Mouse (Mus musculus) intestine, postnatal 0 days (tissue): Measurements from ENCODE around the gene Iqck. TPM values are rescaled to one million over a fixed set of nuclear protein-coding genes. Genes with fewer than 3 reads are reported as not detected.

Source experiments
- ATAC-seq: fragments of 200-750 bp; cut with Nextera tagmentation; 2 replicates; pipeline ENCODE4 v1.8.0; 2017; ENCODE audit warnings: mild to moderate bottlenecking, moderate TSS enrichment, moderate library complexity
- H3K27ac ChIP-seq: fragments of 300-500 bp; sonication (generic); 2 replicates; pipeline ENCODE4 v1.5.1; 2014; ENCODE audit warnings: mild to moderate bottlenecking, low read depth, low read length, moderate library complexity
- H3K27me3 ChIP-seq: fragments of 300-500 bp; sonication (generic); replicated peaks from 2 replicates; pipeline ENCODE4 v1.6.1; 2014; ENCODE audit warnings: low read length, mixed read lengths; ENCODE audit not compliant: control insufficient read depth, insufficient read depth
- H3K36me3 ChIP-seq: fragments of 300-500 bp; sonication (generic); 2 replicates; pipeline ENCODE4 v1.6.1; 2014; ENCODE audit warnings: mild to moderate bottlenecking, moderate library complexity; ENCODE audit not compliant: control insufficient read depth, insufficient read depth
- H3K4me1 ChIP-seq: fragments of 300-500 bp; sonication (generic); replicated peaks from 2 replicates; pipeline ENCODE4 v1.6.1; 2014; ENCODE audit warnings: antibody characterized with exemption, low read length, mixed read lengths; ENCODE audit not compliant: control insufficient read depth, insufficient read depth
- H3K4me2 ChIP-seq: fragments of 300-500 bp; sonication (generic); replicated peaks from 2 replicates; pipeline ENCODE4 v1.6.1; 2014; ENCODE audit warnings: low read depth, mild to moderate bottlenecking, moderate library complexity
- H3K4me3 ChIP-seq: fragments of 300-500 bp; sonication (generic); 2 replicates; pipeline ENCODE4 v1.5.1; 2014; ENCODE audit warnings: low read depth, low read length
- H3K9ac ChIP-seq: fragments of 300-500 bp; sonication (generic); 2 replicates; pipeline ENCODE4 v1.6.1; 2014; ENCODE audit warnings: mild to moderate bottlenecking, low read depth, low read length
- H3K9me3 ChIP-seq: fragments of 300-500 bp; sonication (generic); 2 replicates; pipeline ENCODE4 v1.6.1; 2016; ENCODE audit warnings: mixed run types; ENCODE audit not compliant: control insufficient read depth
- CTCF ChIP-seq: sonication (generic); IDR thresholded peaks from 2 replicates; pipeline ENCODE4 v1.5.1; 2016; ENCODE audit warnings: low read depth, mild to moderate bottlenecking, control low read depth, antibody characterized with exemption, moderate library complexity
- WGBS: fragments of 180-500 bp; shearing (Covaris S2); extraction: QIAGEN DNeasy Blood & Tissue Kit; methylation state at CpG from one replicate; pipeline ENCODE4 v1.1.7; 2014; 5-methylcytosine and 5-hydroxymethylcytosine counted together
- polyA plus RNA-seq: library from polyadenylated mRNA; unstranded; fragments of >200 nt; fragmentation: Nextera tagmentation; extraction: Ambion mirVana; gene quantifications from 2 replicates; pipeline ENCODE4 v1.2.1, GENCODE M21; 2015

Gene Iqck
- polyA plus RNA-seq, 1 experiment from 2014 or later, result 0.83 TPM

DNA sequence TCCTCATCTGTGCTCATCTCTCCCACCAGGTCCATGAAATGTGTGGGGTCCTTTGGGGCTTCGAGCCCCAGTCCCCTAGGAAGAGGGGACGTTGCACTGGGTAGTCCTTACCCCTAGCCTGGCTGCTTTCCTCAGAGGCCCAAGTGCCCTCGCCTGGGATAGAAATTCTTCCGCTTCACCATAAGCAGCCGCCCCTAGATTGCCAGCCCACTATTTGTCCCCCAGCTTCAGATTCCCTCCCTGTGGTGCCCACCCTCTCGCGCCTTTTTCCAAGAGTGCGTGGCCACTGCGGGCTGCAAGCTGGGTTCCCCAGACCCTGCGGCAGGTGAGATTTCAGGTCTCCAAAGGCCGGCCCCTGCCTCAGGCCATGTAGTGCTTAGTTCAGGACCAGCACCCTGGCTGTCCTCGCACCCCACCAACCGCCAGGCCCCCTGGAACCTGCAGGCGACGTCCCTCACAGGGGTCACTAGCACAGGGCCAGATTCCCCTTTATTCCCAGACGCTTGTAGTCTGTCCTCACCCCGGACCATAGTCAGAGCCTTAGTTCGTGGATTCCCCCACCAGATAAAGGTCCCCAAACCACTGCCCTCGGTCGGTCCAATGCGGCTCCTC lies 138.8 kb downstream of the Iqck start:
- Histone ChIP-seq H3K4me1 (no peaks in the 10 kb centered on the region), H3K27me3 (0 out of 2 replicates have a peak, but pooled peaks cover 10% of the 10 kb centered on the region), H3K27ac (no peak overlapping the region), H3K9ac (peak overlapping the region; percentile 40), H3K4me3 (peak overlapping the region; percentile 58), H3K36me3 (no peaks in the 10 kb centered on the region), H3K4me2 (peak overlapping the region; percentile 85), H3K9me3 (no peaks in the 10 kb centered on the region)
- ATAC-seq, result 0 out of 2 replicates have a peak, but pooled peaks have one; percentile 8
- TF ChIP-seq CTCF, result no peak
- WGBS, result 3% methylated on average over 21 of the region's 21 CpGs

DNA sequence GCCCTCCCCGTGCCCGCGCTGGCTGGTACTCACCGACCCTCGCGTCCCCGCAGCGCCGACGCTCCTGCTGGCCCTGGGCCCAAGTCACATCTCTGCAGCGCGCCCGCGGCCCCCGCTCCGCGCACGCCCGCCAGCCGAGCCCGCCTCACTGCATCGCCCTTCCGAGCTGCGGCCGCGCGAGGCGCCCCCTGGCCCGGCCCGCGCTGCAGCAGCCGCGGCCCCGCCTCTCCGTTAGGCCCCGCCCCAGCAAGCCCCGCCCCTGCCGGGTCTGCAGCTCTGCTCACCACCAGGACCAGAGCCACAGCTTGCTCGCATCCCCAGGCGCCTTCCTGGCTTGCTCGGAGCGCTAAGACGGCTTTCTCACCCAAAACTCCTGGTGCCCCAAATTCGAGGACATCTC lies 139.5 kb downstream of the Iqck start, which contains the start of gene Gprc5b:
Gene Gprc5b, minus strand, starts transcription at position 205 of the 400 bp plus-strand sequence.
- Histone ChIP-seq H3K9ac (peak within 1 kb of the TSS; percentile 40), H3K36me3 (no peaks in the 10 kb centered on the region), H3K4me1 (no peaks in the 10 kb centered on the region), H3K9me3 (no peaks in the 10 kb centered on the region), H3K27ac (no peak within 1 kb of the TSS), H3K4me3 (peak within 1 kb of the TSS; percentile 58), H3K27me3 (0 out of 2 replicates have a peak, but pooled peaks cover 10% of the 10 kb centered on the region), H3K4me2 (peak within 1 kb of the TSS; percentile 85)
- TF ChIP-seq CTCF, result peak; percentile 32; the same call in 1 of the 2 replicates
- WGBS, result under 1% methylated on average over 42 of the region's 44 CpGs
- peak; percentile 76 for ATAC-seq

DNA sequence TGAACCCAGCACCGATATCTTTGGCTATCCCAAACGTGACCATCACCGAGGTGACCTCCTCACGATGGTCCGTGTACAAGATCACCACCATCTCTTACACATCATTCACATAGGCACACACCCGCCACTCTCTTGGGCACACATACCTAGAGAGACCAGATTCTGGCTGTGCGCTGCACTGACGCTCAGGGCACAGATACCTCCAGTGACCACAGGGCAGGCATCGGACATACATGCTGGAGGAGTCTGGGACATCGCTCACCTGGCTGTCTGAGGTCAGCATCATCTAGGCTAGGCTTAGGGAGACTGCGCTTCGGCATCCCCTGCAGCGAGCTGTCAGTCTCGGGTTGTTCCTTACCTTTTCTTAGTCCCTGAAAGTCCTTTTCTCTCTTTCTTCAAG lies 140.1 kb downstream of the Iqck start:
- no peak for ATAC-seq
- 13% methylated on average over 14 of the region's 14 CpGs for WGBS
- 0 out of 2 replicates have a peak, but pooled peaks cover 10% of the 10 kb centered on the region for H3K27me3 ChIP-seq
- H3K4me3 ChIP-seq, result peak overlapping the region; percentile 58; the same call in 1 of the 2 replicates
- no peaks in the 10 kb centered on the region for H3K9me3 ChIP-seq
- H3K9ac ChIP-seq, result no peak overlapping the region
- no peak for TF ChIP-seq CTCF
- peak overlapping the region; percentile 85 for H3K4me2 ChIP-seq
- H3K36me3 ChIP-seq, result no peaks in the 10 kb centered on the region
- no peaks in the 10 kb centered on the region for H3K4me1 ChIP-seq
- H3K27ac ChIP-seq, result no peak overlapping the region

DNA sequence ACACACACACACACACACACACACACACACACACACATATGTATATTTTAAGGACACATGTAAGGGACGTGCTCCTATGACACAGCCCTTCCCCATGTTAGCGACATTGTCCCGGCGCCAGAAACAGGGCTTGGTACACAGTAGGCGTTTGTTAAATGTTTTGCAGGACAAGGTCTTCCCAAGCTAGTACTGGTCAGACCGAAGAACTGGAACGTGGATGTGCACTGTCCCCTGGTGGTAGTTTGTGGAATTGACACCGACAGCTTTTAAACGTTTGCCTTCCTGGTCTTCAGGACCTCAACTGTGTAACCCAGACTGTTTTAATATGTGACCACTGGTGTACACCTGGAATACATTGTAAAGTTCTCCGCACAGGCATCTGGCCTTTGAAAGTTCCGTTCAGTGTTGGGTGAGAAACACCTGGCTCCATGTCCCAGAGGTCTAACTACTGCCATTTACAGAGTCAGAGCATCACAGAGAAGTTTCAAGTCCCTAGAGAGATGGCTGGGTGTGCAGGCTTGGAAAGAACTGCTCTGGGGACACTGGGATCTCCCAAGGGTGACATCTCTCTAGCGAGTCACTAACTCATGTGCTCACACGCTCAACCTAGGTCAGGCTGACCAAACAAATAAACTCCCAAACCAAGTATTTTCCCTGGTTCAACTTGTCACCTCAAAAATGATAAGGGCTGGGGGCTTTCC lies 140.7 kb downstream of the Iqck start:
- Histone ChIP-seq H3K4me3 (no peak overlapping the region; the same call in 1 of the 2 replicates), H3K36me3 (no peaks in the 10 kb centered on the region), H3K4me1 (no peaks in the 10 kb centered on the region), H3K4me2 (peak overlapping the region; percentile 85), H3K9me3 (no peaks in the 10 kb centered on the region), H3K9ac (no peak overlapping the region), H3K27me3 (0 out of 2 replicates have a peak, but pooled peaks cover 10% of the 10 kb centered on the region), H3K27ac (no peak overlapping the region)
- TF ChIP-seq CTCF, result peak; percentile 100
- 7% methylated on average over 13 of the region's 13 CpGs for WGBS
- peak; percentile 55 for ATAC-seq

GRCm38 (mm10) chr7:118999857-119000256 lies 144.3 kb downstream of the Iqck start:
- no peak for ATAC-seq
- WGBS, result 58% methylated on average over 2 of the region's 2 CpGs
- Histone ChIP-seq H3K4me3 (no peak overlapping the region), H3K9me3 (no peaks in the 10 kb centered on the region), H3K36me3 (no peaks in the 10 kb centered on the region), H3K9ac (no peak overlapping the region), H3K4me2 (no peak overlapping the region), H3K27ac (no peak overlapping the region), H3K27me3 (0 out of 2 replicates have a peak, but pooled peaks cover 9% of the 10 kb centered on the region), H3K4me1 (no peaks in the 10 kb centered on the region)
- TF ChIP-seq CTCF, result no peak

DNA sequence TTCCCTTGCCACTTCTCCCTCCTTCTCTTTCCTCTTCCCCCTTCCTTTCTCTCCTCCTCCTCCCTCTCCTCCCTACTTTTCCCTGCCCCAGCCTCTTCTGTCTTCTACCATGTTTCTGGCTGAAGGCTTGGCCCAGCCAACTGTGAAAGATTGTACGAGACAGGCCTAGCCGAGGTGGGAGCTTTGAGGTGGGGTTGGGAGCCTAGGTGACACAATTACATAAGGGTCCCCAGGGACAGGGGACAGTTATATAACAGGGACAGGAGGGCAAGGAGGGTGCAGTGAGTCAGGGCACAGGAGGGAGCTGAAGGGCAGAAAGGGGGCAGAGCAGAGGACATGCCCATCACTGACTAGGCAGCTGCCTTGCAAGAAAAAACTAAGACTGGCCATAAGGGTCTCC lies 146.4 kb downstream of the Iqck start:
- Histone ChIP-seq H3K27me3 (no peaks in the 10 kb centered on the region), H3K4me3 (no peak overlapping the region), H3K9me3 (no peaks in the 10 kb centered on the region), H3K9ac (no peak overlapping the region), H3K27ac (no peak overlapping the region), H3K4me2 (no peak overlapping the region), H3K4me1 (no peaks in the 10 kb centered on the region), H3K36me3 (no peaks in the 10 kb centered on the region)
- no peak for ATAC-seq
- WGBS, result 64% methylated on average over 2 of the region's 2 CpGs
- no peak for TF ChIP-seq CTCF
